Mouse (Mus musculus): ENCODE data around the gene Cdk19. TPM values are rescaled to one million over a fixed set of nuclear protein-coding genes. Genes with fewer than 3 reads are reported as not detected.

The Cdk19 gene
- polyA plus RNA-seq, 1 experiment from 2014 or later = 19.6 TPM

DNA sequence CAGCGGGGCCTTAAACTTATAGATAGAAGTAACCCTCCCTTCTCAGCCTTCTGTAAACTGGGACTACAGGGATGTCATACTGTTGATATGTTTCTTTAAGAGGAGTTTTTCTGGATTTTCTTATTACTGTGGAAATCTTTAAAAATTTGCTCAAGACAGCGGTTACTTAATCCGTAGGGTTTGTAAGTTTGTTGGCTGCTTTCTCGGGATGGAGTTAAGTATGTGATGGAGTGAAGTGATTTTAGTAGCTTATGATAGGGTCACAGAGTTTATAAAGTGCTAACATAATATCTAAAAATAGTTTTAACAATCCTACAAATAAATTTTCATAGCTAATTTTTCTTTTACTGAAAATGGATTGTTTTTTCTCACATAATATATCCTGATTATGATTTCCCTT, 38.9 kb downstream of the Cdk19 start:
- no peak overlapping the region for H3K4me3 ChIP-seq (replicated peaks; ENCODE audit: low read length)
- no peak overlapping the region for H3K27ac ChIP-seq (ENCODE audit: low read length)
- H3K9me3 ChIP-seq (ENCODE audit: control insufficient read depth, low read length) = no peaks in the 10 kb centered on the region
- 0 out of 2 replicates have a peak, but pooled peaks cover 3% of the 10 kb centered on the region for H3K4me1 ChIP-seq (replicated peaks; ENCODE audit: control insufficient read depth, insufficient read depth, low read length)
- ATAC-seq = no peak
- WGBS = 96% methylated on average over 4 of the region's 4 CpGs
- H3K27me3 ChIP-seq (replicated peaks; ENCODE audit: control insufficient read depth, insufficient read depth, low read length) = no peaks in the 10 kb centered on the region
- H3K9ac ChIP-seq (replicated peaks; ENCODE audit: low read depth, low read length) = no peak overlapping the region
- H3K36me3 ChIP-seq (ENCODE audit: control insufficient read depth, insufficient read depth) = no peaks in the 10 kb centered on the region
- H3K4me2 ChIP-seq (ENCODE audit: low read length) = no peak overlapping the region

GRCm38 (mm10) chr10:40379682-40380081, 40.3 kb downstream of the Cdk19 start:
- Histone ChIP-seq H3K4me2 (ENCODE audit: low read length) (no peak overlapping the region), H3K27me3 (replicated peaks; ENCODE audit: control insufficient read depth, insufficient read depth, low read length) (no peaks in the 10 kb centered on the region), H3K36me3 (ENCODE audit: control insufficient read depth, insufficient read depth) (no peaks in the 10 kb centered on the region), H3K9ac (replicated peaks; ENCODE audit: low read depth, low read length) (no peak overlapping the region), H3K4me3 (replicated peaks; ENCODE audit: low read length) (no peak overlapping the region), H3K9me3 (ENCODE audit: control insufficient read depth, low read length) (no peaks in the 10 kb centered on the region), H3K27ac (ENCODE audit: low read length) (no peak overlapping the region), H3K4me1 (replicated peaks; ENCODE audit: control insufficient read depth, insufficient read depth, low read length) (0 out of 2 replicates have a peak, but pooled peaks cover 3% of the 10 kb centered on the region)
- 74% methylated on average over 1 of the region's 1 CpGs for WGBS
- ATAC-seq = no peak

DNA sequence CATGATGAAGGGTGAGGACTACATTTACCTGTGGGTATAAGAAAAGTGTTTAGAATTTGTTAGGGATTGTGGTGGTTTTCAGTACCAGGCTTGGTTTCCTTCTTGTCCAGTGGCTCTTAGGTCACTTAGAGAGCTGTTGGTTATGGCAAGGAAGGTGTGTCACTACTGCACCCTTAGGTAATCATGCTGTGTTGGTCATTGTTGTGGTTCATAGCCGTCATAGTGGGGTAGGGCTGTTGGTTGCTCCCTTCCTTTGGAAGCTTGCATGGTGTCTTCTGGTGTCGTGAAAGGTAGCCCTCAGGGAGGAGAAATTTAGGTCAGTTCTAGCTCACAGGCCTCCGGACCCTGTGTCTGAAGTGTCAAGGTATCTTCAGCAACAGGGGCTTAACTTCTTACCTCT, 46.0 kb downstream of the Cdk19 start:
- WGBS = 95% methylated on average over 3 of the region's 3 CpGs
- ATAC-seq = no peak
- Histone ChIP-seq H3K9ac (replicated peaks; ENCODE audit: low read depth, low read length) (no peak overlapping the region), H3K4me2 (ENCODE audit: low read length) (no peak overlapping the region), H3K36me3 (ENCODE audit: control insufficient read depth, insufficient read depth) (no peaks in the 10 kb centered on the region), H3K4me3 (replicated peaks; ENCODE audit: low read length) (no peak overlapping the region), H3K4me1 (replicated peaks; ENCODE audit: control insufficient read depth, insufficient read depth, low read length) (0 out of 2 replicates have a peak, but pooled peaks cover 4% of the 10 kb centered on the region), H3K9me3 (ENCODE audit: control insufficient read depth, low read length) (no peaks in the 10 kb centered on the region), H3K27me3 (replicated peaks; ENCODE audit: control insufficient read depth, insufficient read depth, low read length) (no peaks in the 10 kb centered on the region), H3K27ac (ENCODE audit: low read length) (no peak overlapping the region)

GRCm38 (mm10) chr10:40386126-40386525, 46.8 kb downstream of the Cdk19 start:
- H3K27me3 ChIP-seq (replicated peaks; ENCODE audit: control insufficient read depth, insufficient read depth, low read length) = no peaks in the 10 kb centered on the region
- H3K4me1 ChIP-seq (replicated peaks; ENCODE audit: control insufficient read depth, insufficient read depth, low read length) = 0 out of 2 replicates have a peak, but pooled peaks cover 5% of the 10 kb centered on the region
- 88% methylated on average over 4 of the region's 4 CpGs for WGBS
- H3K27ac ChIP-seq (ENCODE audit: low read length) = no peak overlapping the region
- no peak overlapping the region for H3K9ac ChIP-seq (replicated peaks; ENCODE audit: low read depth, low read length)
- H3K4me2 ChIP-seq (ENCODE audit: low read length) = no peak overlapping the region
- no peaks in the 10 kb centered on the region for H3K9me3 ChIP-seq (ENCODE audit: control insufficient read depth, low read length)
- no peak for ATAC-seq
- no peaks in the 10 kb centered on the region for H3K36me3 ChIP-seq (ENCODE audit: control insufficient read depth, insufficient read depth)
- H3K4me3 ChIP-seq (replicated peaks; ENCODE audit: low read length) = no peak overlapping the region

DNA sequence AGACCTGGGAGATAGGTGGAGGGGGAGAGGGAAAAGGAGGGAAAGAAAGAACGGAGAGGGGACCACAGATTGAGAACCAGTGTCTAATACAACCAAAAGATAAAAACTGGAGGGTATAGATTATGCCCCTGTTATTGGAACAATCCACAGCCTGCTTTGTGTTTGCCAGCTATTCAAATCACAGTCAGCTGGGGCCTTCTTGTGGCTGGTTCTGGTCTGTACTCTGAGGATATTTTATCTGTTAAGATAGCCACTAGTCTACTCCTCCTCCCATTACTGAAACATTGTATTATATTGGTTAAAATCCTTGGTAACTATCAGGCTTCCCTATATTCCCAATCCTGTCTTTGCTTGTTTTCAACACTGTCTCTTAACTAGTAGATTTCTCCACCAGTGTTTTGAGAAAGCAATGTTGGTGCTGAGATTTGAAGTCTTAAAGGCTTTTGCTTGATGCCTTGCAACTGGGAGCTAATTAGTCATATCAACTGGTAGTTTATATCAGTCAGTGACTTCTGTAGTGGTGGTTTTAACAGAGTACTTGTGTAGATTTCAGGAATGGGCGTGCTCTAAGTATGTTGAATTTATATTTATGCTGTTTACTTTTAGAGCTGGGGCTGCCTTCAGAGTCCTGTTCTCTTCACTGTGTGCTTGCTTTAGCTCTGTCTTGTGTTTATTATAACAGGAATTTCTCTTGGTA, 54.2 kb downstream of the Cdk19 start:
- Histone ChIP-seq H3K4me1 (replicated peaks; ENCODE audit: control insufficient read depth, insufficient read depth, low read length) (0 out of 2 replicates have a peak, but pooled peaks cover 2% of the 10 kb centered on the region), H3K27me3 (replicated peaks; ENCODE audit: control insufficient read depth, insufficient read depth, low read length) (no peaks in the 10 kb centered on the region), H3K4me3 (replicated peaks; ENCODE audit: low read length) (no peak overlapping the region), H3K36me3 (ENCODE audit: control insufficient read depth, insufficient read depth) (no peaks in the 10 kb centered on the region), H3K27ac (ENCODE audit: low read length) (no peak overlapping the region), H3K9me3 (ENCODE audit: control insufficient read depth, low read length) (no peaks in the 10 kb centered on the region), H3K4me2 (ENCODE audit: low read length) (no peak overlapping the region), H3K9ac (replicated peaks; ENCODE audit: low read depth, low read length) (no peak overlapping the region)
- ATAC-seq = no peak
- WGBS = 85% methylated on average over 2 of the region's 2 CpGs

DNA sequence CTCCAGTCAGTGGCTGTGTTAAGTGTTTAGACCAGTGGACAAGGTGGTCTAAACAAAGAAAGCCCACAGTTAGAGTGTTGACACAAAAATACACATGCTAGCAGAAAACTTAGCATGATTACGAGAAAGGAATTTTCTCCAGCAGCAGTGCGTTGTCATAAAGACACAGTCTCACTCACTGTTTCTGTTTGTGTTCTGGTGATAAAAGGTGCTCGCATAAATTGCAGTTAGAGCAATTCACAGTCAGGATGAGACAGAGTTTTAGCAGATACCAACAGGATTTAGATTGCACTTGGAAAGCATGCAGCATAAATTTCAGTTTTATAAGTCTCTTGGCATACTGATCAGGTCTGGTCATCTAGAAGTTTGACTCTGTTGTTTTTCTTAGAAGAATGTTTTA, 59.5 kb downstream of the Cdk19 start:
- no peak for ATAC-seq
- Histone ChIP-seq H3K4me3 (replicated peaks; ENCODE audit: low read length) (no peak overlapping the region), H3K9me3 (ENCODE audit: control insufficient read depth, low read length) (no peaks in the 10 kb centered on the region), H3K36me3 (ENCODE audit: control insufficient read depth, insufficient read depth) (no peaks in the 10 kb centered on the region), H3K27ac (ENCODE audit: low read length) (no peak overlapping the region), H3K27me3 (replicated peaks; ENCODE audit: control insufficient read depth, insufficient read depth, low read length) (no peaks in the 10 kb centered on the region), H3K4me2 (ENCODE audit: low read length) (no peak overlapping the region), H3K9ac (replicated peaks; ENCODE audit: low read depth, low read length) (no peak overlapping the region), H3K4me1 (replicated peaks; ENCODE audit: control insufficient read depth, insufficient read depth, low read length) (0 out of 2 replicates have a peak, but pooled peaks cover 3% of the 10 kb centered on the region)
- WGBS = 79% methylated on average over 3 of the region's 3 CpGs

DNA sequence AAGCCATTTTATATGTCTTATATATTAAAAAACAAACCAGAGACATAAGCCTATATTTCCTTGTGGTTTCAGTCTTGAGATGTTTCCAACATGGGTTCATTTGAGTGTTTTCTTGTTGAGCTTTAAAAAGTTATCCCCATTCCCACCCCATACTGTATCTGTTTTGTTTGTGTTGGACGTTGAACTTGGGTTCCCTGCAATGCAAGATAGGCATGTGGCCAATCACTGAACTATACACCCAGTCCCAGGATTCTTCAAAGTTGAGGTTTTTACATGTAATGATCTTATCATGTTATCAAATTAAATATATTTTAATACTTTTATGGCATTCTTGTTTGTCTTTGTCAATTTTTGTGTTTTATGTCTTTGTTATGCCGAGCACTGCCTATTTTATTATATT, 60.0 kb downstream of the Cdk19 start:
- no peak overlapping the region for H3K4me2 ChIP-seq (ENCODE audit: low read length)
- no peak for ATAC-seq
- H3K9ac ChIP-seq (replicated peaks; ENCODE audit: low read depth, low read length) = no peak overlapping the region
- H3K27ac ChIP-seq (ENCODE audit: low read length) = no peak overlapping the region
- WGBS = 74% methylated on average over 2 of the region's 2 CpGs
- H3K27me3 ChIP-seq (replicated peaks; ENCODE audit: control insufficient read depth, insufficient read depth, low read length) = no peaks in the 10 kb centered on the region
- no peak overlapping the region for H3K4me3 ChIP-seq (replicated peaks; ENCODE audit: low read length)
- H3K36me3 ChIP-seq (ENCODE audit: control insufficient read depth, insufficient read depth) = no peaks in the 10 kb centered on the region
- H3K9me3 ChIP-seq (ENCODE audit: control insufficient read depth, low read length) = no peaks in the 10 kb centered on the region
- H3K4me1 ChIP-seq (replicated peaks; ENCODE audit: control insufficient read depth, insufficient read depth, low read length) = 0 out of 2 replicates have a peak, but pooled peaks cover 3% of the 10 kb centered on the region

- H3K4me3 ChIP-seq (replicated peaks; ENCODE audit: low read length) = no peak overlapping the region
- 0 out of 2 replicates have a peak, but pooled peaks cover 3% of the 10 kb centered on the region for H3K4me1 ChIP-seq (replicated peaks; ENCODE audit: control insufficient read depth, insufficient read depth, low read length)
- no peak for ATAC-seq
- H3K4me2 ChIP-seq (ENCODE audit: low read length) = no peak overlapping the region
- no peaks in the 10 kb centered on the region for H3K9me3 ChIP-seq (ENCODE audit: control insufficient read depth, low read length)
- 90% methylated on average over 4 of the region's 4 CpGs for WGBS
- no peaks in the 10 kb centered on the region for H3K27me3 ChIP-seq (replicated peaks; ENCODE audit: control insufficient read depth, insufficient read depth, low read length)
- H3K27ac ChIP-seq (ENCODE audit: low read length) = no peak overlapping the region
- H3K9ac ChIP-seq (replicated peaks; ENCODE audit: low read depth, low read length) = no peak overlapping the region
- no peaks in the 10 kb centered on the region for H3K36me3 ChIP-seq (ENCODE audit: control insufficient read depth, insufficient read depth)
Observed at GRCm38 (mm10) chr10:40400293-40400692, 60.9 kb downstream of the Cdk19 start.

DNA sequence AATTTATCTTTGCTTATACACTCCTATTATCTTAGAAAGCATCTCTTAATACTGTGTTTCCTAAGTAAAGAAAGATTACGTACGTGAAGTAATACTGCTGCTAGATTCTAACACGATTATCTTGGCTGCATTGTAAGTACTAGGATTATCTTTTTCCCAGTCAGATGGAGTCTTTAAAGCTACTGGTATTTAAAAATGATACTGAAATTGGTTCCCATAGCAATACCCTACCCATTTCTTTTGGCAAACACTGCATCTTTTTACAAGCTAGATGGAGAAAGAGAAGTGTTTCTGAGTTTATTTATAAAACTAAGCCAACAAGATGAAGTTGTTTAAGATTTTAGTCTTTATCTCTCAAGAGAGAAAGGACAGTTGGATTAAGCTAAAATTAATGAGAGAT, 67.3 kb downstream of the Cdk19 start:
- Histone ChIP-seq H3K36me3 (ENCODE audit: control insufficient read depth, insufficient read depth) (no peaks in the 10 kb centered on the region), H3K4me2 (ENCODE audit: low read length) (no peak overlapping the region), H3K9me3 (ENCODE audit: control insufficient read depth, low read length) (no peaks in the 10 kb centered on the region), H3K27me3 (replicated peaks; ENCODE audit: control insufficient read depth, insufficient read depth, low read length) (no peaks in the 10 kb centered on the region), H3K4me3 (replicated peaks; ENCODE audit: low read length) (no peak overlapping the region), H3K4me1 (replicated peaks; ENCODE audit: control insufficient read depth, insufficient read depth, low read length) (no peaks in the 10 kb centered on the region), H3K9ac (replicated peaks; ENCODE audit: low read depth, low read length) (no peak overlapping the region), H3K27ac (ENCODE audit: low read length) (no peak overlapping the region)
- ATAC-seq = no peak
- WGBS = 73% methylated on average over 3 of the region's 3 CpGs

All from forebrain, embryonic 16.5 days (tissue).